Mouse (Mus musculus) ES-Bruce4 (cell line): ENCODE results near the gene Man2b1.

ENCODE experiments used
- CTCF ChIP-seq: IDR thresholded peaks from one replicate; pipeline ENCODE4 v1.8.1; 2011; ENCODE audit warnings: low read depth, low read length
- EP300 ChIP-seq: IDR thresholded peaks from 2 replicates; pipeline ENCODE4 v1.6.1; 2011; ENCODE audit warnings: low read depth, low read length; ENCODE audit not compliant: insufficient read depth
- POLR2A ChIP-seq: IDR thresholded peaks from one replicate; pipeline ENCODE4 v1.8.1; 2011; ENCODE audit warnings: low read length; ENCODE audit not compliant: insufficient read depth

- TF ChIP-seq CTCF (no peak), POLR2A (no peak), EP300 (no peak)
Measured at GRCm38 (mm10) chr8:85035728-85036310, 47.3 kb upstream of the Man2b1 start.
